Mouse (Mus musculus): ENCODE measurements around the gene Ctbs. TPM values are rescaled to one million over a fixed set of nuclear protein-coding genes. Genes with fewer than 3 reads are reported as not detected.

Gene Ctbs
- total RNA-seq (2021), result 1 to 10 TPM; 4.7 to 5.9 TPM

- intact Hi-C loops (cut with DNase I), result no loop called here
- DNase-seq, result no peak
Observed at GRCm38 (mm10) chr3:146449745-146450250, at the start of gene Ctbs. Gene Ctbs, plus strand, starts transcription at chr3:146449795.

- DNase-seq, result no peak
- intact Hi-C loops (cut with DNase I), result loop anchor here (10.0 kb wide), 1 partner anchor 59 kb away; no protein-coding TSS in a partner anchor
Observed at GRCm38 (mm10) chr3:146403770-146404169, 45.8 kb upstream of the Ctbs start.

DNA sequence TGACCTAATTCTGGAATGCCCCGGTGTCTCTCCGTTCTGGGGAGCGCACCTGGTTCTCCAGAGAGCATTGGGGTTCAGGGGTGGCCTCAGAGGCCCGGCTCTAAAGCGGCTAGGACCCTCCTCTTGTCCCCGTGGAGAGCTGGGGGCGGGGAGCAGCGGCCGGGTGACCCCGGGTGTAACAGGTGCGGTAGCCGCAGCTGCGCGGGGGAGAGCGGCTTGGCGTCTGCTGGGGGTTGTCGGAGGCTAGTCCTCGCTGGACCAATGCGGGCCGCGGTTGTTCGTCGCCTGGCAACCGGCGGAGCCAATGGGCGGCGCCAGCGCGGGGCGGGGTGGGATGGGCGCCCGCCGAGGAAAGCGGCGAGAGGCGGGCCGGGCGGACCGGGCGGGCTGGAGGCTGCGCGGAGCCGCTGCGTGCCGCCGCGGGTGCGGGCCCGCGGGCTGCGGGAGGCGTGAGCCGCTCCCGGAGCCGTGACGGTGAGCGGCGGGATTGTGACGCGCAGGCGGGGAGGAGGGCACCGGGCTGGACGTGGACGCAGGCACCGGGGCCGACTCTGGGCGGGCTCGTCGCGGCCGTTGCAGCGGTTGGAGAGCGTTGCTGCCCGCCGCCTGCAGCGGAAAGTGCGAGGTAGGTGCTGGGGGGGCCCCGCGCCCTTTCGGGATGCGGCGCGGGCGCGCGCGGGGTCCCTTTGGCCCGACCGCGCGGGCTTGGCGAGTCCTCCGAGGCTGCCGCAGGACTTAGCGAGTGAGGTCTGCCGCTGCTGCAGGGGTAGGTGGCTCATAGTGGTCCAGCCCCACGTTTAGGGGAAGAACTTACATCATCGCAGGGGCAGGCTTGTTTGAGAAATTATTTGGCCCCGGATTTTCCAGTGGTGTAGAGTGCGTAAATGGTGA, 45.0 kb upstream of the Ctbs start, which contains the start of gene Ssx2ip:
Gene Ssx2ip, plus strand, starts transcription at position 332 of the 891 bp plus-strand sequence.
- DNase-seq, result peak; percentile 98
- intact Hi-C loops (cut with DNase I), result loop anchor here (10.0 kb wide), 1 partner anchor 60 kb away; no protein-coding TSS in a partner anchor

DNA sequence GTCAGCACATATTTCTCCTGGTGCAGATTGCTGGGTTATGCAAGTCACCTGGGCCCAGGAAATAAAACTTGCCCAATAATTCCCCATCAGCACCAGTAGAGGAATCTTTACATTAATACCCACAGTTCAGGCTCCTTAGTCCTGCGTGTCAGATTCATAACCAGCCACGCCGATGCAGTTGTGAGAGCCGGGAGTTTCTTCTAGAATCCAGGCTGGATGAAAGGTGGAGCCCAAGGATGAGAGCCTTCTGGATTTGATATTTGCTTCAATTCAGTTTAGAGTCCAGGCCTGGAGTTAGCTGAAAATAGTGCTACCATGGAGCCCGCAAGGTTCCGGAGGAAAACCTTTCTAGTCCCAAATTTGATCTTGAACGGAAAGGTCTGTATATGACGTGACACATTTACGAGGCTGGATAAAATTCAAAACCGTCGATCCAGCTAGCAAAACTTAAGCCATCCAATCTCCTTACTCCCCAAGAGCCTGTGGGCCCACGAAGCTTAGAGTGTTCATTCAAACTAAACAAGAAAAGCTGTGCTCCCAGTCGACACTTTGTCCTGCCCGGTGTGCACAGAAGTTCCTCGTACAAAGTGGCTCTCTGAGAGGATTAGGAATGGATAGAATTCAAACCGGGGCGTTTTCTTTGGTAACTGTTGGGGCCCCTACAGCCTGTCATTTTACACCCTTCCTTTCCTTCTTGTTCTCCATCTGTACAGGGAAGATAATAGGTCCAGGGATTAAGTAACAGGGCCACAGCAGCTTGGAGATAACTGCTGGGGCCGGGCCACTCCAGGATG, 44.2 kb upstream of the Ctbs start:
- DNase-seq, result no peak
- intact Hi-C loops (cut with DNase I), result loop anchor here (10.0 kb wide), 1 partner anchor 61 kb away; no protein-coding TSS in a partner anchor

DNA sequence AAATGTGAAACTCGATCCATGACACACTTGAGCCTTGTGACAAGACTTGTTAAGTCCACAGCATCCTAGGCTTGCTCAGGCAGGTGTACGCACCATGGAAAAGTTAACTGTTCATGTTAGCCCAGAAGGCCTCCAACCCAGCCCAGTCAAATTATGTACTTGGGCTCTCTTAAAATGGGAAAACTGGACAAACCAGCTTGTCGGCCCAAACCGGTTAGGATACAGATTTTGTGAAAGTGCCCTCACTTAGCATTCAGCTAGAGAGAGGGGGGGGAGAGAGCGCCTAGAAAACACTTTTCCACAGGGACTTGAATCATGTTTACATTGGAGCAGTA, 43.6 kb upstream of the Ctbs start:
- intact Hi-C loops (cut with DNase I), result loop anchor here (10.0 kb wide), 1 partner anchor 61 kb away; no protein-coding TSS in a partner anchor
- DNase-seq, result no peak

GRCm38 (mm10) chr3:146407086-146407721, 42.4 kb upstream of the Ctbs start:
- intact Hi-C loops (cut with DNase I), result loop anchor here (10.0 kb wide), 1 partner anchor 62 kb away; no protein-coding TSS in a partner anchor
- DNase-seq, result no peak

DNA sequence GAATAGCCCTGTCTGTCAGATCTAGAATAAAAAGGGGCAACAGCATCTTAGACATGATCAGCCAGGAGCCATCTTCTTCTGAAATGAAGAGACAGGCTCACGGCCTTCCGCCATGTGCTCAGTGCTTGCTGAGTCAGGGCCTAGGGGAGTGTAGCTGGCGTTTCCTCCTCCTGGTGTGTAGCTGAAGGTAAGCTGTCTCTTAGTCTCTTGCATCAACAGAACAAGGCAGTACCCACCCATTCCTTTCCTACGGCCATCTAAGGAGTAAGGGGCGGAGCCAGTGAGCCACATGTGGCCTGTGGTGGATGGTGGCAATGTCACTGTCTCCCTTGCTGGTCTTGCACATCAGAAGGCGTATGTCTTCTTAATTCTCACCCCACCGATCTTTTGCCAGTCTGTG, 39.5 kb upstream of the Ctbs start:
- intact Hi-C loops (cut with DNase I), result no loop called here
- no peak for DNase-seq

- DNase-seq, result peak; percentile 25
- intact Hi-C loops (cut with DNase I), result no loop called here
Observed at GRCm38 (mm10) chr3:146412008-146412407, 37.6 kb upstream of the Ctbs start.

GRCm38 (mm10) chr3:146412480-146412879, 37.1 kb upstream of the Ctbs start:
- intact Hi-C loops (cut with DNase I), result no loop called here
- no peak for DNase-seq

DNA sequence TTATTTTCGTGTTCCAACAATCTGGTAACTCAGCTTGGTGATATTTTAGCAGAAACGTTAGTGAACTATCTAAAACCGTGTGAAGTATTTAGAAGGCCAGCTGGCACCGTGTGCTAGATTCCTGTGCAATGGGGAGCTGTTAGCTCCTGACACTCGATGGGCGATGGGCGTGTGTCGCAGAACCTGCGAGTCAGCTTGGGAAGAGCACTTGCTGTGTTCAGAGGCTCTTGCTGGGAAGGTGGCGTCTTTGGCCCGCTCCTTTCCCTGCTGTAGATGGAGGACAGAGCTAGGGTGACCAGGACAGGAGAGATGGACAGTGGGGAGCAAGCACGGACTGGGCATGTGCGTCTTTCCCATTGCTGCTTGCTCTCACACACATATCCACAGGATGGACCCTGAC, 36.6 kb upstream of the Ctbs start:
- intact Hi-C loops (cut with DNase I), result no loop called here
- no peak for DNase-seq

DNA sequence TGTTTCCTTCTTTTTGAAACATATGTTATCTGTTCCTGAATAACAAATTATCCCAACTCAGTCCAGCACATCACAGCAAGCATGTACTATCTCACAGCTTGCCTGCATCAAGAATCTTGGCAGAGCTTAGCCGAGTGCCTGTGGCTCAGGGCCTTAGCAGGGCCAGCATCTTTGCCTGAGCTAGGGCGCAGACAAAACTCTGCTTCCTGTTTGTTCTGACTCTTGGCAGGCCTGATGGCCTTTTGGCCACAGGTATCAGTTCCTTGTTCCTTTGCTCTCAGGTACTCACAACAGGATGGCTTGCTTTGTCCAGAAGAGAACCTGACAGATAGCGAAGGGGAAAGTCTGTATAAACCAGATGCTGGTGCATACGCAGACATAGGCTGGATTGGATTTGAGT, 35.6 kb upstream of the Ctbs start:
- intact Hi-C loops (cut with DNase I), result no loop called here
- no peak for DNase-seq

DNA sequence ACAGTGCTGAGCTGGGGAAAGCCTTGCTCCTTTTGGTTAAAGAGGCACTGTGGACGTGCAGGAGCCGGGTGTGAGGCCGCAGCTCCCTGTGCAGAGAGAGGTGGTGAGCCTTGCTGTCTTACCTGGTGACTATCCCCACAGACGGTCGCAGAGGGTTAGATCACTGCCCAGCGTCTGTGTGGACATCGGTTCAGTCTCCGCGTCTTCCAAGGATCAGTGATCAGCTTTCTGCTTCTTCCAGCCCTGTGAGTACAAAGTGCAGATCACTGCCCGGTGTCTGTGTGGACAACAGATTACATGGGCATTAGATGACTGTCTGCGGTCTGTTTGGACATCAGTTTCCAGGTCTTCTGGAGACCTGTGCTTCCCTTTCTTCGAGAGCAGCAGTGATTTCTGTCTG, 35.0 kb upstream of the Ctbs start:
- DNase-seq, result no peak
- intact Hi-C loops (cut with DNase I), result no loop called here

- intact Hi-C loops (cut with DNase I), result no loop called here
- DNase-seq, result no peak
Observed at GRCm38 (mm10) chr3:146417873-146418272, 31.7 kb upstream of the Ctbs start.

DNA sequence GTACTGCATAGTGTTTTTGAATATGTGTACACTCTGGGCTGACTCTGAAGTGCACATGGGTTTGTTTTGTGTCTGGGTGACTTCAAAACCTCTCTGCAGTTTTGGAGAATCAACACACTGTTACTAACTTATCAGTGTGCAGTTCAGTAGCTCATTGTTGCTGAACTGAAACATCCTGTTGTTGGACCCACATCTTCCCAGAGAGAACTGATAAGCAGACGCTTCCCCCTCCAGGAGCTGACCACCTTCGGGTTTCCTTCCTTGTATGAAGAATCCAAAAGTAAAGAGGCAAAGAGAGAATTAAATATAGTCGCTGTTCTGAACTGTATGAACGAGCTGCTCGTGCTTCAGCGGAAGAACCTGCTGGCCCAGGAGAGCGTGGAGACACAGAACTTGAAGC, 30.7 kb upstream of the Ctbs start:
- DNase-seq, result no peak
- intact Hi-C loops (cut with DNase I), result no loop called here

DNA sequence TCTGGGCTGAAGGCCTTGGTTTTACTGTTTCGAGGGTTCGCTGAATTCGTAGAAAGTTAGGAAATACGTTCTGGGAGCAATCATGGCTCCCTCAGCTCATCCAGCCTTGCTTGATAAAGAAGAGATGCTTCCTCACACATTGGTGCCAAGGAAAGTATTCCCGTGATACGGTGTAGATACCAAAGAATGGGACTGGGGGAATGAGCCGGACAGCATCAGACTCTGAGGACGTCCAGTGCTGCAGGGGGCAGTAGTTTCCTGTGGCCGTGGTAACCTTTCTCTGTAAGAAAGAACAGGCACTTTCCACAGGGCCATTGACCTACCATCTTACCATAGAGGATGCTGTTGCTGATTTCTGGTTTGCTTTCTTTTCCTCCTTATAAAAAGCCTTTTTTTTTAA, 30.1 kb upstream of the Ctbs start:
- intact Hi-C loops (cut with DNase I), result no loop called here
- DNase-seq, result no peak

DNA sequence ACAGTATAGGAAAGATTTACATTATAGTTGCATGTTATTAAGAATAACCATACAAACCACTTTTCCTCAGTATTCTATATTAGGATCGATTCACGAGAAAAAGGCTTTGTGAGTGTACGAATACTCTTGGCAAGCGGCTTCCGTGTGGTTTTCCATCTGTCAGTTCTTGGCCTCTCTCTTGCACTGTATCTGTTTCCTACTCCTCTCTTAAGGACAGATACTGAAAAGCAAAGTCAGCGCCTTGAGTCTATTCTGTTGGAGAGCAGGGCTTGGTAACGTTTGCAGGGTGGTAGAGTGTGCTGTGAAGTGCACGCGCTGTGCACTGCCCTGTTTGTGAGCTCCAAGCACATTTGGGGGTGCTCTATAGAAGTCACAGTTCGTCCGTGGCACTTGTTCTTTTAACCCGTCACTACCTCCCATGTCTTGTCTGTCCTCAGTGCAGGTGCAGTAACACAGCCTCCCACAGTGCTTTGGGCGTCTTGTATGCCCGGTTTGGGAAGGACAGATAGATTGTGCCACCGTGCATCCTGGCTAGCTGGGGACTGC, 29.5 kb upstream of the Ctbs start:
- intact Hi-C loops (cut with DNase I), result no loop called here

DNA sequence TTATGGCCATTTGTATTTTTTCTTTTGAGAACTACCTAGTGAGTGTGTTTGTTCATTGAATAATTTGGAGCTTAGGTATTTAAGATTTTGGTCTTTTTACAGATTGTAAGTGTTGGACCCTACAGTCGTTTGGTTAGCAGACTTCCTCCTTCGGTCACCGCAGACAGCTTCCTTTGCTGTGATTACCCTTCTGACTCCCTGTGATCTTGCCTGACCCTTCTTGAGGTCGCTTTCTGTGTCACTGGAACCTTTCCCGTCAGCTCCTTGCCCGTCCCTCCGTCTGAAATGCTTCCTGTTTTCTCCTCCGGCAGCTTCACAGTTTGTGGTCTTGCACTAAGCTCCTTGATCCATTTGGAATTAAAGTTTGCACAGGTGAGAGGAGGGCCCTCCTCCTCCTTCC, 27.8 kb upstream of the Ctbs start:
- DNase-seq, result no peak
- intact Hi-C loops (cut with DNase I), result no loop called here

More for the DNA sequence above, 29.5 kb upstream of the Ctbs start:
- DNase-seq, result no peak

DNA sequence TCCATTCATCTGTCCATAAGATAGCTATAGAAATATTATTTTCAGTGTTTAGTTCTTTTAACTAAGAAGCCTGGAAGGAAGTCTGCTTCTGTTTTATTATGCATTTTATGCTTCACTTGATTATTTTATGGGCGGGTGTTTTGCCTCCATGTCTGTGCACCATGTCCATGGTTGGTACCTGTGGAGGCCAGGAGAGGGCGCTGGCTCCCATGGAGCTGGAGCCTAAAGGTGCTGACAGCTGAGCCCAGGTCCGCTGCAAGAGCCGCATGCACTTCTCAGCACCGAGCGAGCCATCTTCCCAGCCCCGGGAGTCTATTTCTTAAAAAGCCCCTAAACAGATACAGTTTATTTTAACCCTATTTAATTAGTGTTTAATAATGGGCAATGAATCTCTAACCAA, 25.9 kb upstream of the Ctbs start:
- intact Hi-C loops (cut with DNase I), result no loop called here
- DNase-seq, result no peak

- no peak for DNase-seq
- intact Hi-C loops (cut with DNase I), result no loop called here
Observed at GRCm38 (mm10) chr3:146424306-146424900, 25.2 kb upstream of the Ctbs start.

GRCm38 (mm10) chr3:146425902-146426301, 23.7 kb upstream of the Ctbs start:
- intact Hi-C loops (cut with DNase I), result no loop called here
- no peak for DNase-seq

Measured in left cerebral cortex, postnatal 4 days (tissue).